Mouse (Mus musculus): ENCODE data around the gene Utp11.
A peak's percentile ranks its signal among the peaks of the same experiment; 100 is the strongest.

The Utp11 gene

GRCm38 (mm10) chr4:124704797-124705474 is 11.5 kb upstream of the Utp11 start:
- no peak for DNase-seq (ENCODE audit: low spot score in 2 of 2)

DNA sequence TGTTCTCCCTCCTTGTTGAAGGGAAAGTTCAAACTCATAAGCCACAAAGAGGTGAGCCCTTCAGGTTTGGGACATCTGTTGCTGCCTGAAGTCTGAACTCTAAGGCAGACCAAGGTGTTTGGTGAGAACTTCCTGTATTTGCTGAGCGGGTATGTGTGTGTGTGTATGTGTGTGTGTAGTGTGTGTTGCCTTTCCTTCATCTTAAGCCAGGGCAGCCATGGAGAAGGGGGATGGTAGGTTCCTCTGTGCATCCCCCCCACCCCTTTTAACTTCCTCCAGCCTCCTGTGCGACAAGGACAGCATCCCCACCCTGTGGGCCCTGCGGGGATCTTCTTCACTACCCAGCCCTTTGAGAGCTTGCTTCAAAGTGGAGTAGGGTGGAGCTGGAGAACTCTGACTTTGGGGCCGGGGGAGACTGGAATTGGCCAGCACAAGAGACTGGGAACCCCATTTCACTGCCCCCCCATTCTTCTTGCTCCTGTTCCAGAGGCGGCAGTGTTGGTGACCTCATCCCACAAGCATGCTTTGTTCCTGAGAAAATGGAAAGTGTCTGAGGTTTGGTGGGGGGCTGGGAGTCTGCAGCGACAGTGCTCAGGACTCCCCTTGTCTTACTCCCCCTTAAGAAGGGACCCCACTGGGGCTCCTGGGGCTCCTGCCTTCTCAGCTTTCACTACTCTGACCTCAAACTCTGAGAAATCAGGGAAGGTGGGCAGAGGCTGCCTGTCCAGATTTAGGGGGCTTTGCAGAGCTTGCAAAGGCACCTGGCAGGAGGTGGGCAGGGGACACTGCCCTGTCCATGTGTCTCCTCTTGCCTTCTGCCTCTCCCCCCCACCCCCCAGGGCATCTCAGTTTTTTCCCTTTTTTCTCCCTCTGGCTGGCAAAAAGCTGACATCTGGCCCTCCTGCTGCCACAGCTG is 10.7 kb upstream of the Utp11 start:
- no peak for DNase-seq (ENCODE audit: low spot score in 2 of 2)

GRCm38 (mm10) chr4:124703406-124703805 is 10.0 kb upstream of the Utp11 start:
- no peak for DNase-seq (ENCODE audit: low spot score in 2 of 2)

GRCm38 (mm10) chr4:124701916-124702315 is 8.5 kb upstream of the Utp11 start:
- DNase-seq (ENCODE audit: low spot score in 2 of 2): no peak

DNA sequence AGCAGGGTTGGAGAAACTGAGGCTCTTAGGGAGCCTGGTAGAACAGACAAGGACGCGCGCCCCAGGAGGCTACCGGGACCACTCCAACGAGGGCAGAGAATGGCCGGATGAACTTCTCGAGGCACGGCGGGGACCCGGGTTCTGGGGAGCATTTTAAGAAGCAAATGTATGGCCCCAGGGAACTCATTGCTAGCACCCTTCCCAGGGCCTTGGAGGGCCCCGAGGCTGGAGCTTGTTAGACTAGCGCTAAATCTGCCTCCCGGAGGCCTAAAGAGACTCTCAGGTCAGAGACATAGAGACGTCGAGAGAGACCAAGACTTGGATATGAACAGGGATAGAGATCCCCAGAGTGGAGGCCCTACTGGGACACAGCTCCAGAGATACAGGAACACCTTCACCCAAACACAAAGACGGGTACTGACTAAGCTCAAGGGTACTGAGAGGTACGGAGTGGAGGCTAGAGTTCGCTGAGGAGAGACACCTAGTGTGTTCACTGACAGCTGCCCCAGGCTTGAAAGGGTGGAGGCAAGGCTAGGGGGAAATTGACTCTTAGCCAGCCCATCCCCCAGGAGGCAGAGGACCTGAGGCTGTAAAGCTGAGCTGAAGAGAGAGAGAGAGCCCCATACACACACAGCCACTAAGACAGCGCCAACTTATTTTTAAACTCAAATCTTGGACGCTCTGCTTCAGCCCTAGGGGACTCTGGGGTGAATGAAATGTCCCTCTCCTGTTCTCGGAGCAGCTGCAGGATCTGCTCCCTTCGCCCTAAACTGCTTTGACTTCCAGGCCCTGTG is 7.8 kb upstream of the Utp11 start:
- no peak for DNase-seq (ENCODE audit: low spot score in 2 of 2)

DNA sequence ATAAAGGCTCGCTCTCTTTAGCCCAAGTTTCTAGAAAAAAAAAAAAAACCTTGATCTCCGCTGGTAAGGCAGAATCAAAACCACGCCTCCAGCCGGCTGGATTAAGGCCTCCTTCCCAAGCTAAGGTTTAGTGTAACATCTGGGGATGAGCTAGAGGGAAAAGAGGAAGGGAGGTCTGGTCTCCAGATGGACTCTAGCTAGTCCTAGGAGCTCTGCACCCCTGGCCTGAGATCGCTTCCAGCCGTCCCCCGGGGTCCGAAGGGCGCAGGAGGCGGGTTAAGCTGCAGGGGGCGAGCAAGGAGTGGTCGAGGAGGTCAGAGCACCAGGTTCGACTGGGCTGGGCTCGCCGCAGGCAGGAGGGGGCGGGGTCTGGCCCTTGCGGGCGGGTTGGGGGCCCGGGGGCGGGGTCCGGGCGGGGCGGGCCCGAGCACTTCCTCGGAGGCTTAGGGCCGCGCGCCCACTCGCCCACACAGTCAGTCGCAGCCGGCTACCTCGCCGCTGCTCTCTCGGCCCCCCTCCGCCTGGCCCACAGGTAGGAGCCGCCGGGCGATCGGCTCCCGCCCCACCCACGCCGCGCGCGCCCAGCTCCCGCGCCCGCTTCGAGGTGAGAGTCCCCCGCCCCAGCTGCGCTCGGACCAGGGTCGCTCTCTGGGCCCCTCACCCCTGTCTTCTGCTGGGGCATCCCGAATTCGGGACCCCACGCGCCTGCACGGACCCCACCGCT is 7.0 kb upstream of the Utp11 start, which contains the start of gene Fhl3:
Gene Fhl3, plus strand, starts transcription at position 454 of the 724 bp plus-strand sequence.
- no peak for DNase-seq (ENCODE audit: low spot score in 2 of 2)

DNA sequence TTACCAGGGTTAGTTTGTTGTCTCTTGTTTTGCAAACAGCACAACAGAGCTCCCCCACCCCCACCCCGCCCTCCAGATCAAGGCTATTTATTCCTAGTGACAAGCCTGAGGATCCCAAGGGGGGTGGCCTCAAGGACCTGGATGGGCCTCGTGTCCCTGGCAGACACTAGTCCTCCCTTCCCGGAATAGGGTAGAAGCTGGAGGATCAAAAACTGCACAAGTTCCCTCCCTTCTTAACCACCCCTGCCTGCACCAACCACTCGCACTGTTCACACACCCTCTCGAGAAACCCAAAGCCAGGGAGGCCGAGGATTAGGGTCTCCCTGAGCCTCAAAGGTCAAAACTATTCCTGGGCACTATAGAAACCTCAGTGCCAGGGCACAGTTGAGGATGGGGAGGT is 6.4 kb upstream of the Utp11 start:
- DNase-seq (ENCODE audit: low spot score in 2 of 2): no peak

DNA sequence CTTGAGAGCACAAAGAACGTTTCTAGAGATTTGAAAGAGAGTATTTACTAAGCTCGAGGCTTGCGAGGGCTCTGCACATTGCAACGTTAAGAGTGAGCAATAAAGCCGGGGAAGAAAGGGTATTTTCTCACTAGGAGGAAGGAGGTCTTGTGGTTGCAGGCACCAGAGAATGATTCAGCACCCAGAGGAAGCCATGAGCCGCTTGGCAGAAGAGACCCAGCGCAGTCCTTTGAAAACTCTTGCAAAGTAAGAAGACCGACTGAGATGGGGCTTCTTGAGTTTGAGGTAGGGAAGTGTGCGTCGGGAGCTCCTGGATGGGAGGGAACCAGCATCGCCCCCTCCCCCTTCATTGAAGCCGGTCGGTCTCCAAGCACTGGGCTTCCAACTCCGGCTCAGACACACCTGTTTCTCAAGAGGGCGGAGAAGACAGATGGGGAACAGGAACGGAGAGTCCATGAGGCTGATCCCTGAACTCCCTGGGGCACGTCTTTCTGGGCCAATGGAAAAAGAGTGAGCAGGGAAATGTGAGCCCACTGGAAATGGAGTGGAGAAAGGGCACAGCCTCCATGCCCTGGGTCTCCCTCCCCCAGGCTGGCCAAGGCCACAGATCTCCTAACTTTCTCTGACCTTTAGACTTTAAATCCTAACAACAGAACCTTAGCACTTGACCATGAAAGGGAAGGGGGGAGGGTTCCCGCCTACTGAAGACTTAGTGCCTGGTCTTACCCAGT is 2.6 kb upstream of the Utp11 start:
- no peak for DNase-seq (ENCODE audit: low spot score in 2 of 2)

- no peak for DNase-seq (ENCODE audit: low spot score in 2 of 2)
These were observed 1.2 kb upstream of the Utp11 start for GRCm38 (mm10) chr4:124694572-124694971.

DNA sequence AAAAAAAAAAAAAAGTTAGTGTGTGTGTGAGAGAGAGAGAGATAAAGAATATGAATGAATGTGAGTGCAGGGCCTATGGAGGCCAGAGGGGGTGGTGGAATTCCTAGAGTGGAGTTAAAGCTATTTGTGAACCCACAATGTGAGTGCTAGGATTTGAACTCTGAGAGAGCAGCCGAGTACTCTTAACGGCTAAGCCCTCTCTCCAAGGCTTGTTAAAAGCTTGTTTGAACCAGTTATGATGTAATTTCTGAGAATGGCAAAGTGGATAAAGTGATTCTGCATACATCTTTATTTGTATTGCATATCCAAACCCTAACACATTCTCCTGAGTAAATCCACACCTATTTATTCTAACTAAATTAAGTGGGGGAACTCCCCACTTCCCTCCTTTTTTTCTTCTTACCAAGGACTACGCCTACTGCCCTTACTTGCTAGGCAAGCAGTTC is 961 bp downstream of the Utp11 start:
- DNase-seq (ENCODE audit: low spot score in 2 of 2): no peak

DNA sequence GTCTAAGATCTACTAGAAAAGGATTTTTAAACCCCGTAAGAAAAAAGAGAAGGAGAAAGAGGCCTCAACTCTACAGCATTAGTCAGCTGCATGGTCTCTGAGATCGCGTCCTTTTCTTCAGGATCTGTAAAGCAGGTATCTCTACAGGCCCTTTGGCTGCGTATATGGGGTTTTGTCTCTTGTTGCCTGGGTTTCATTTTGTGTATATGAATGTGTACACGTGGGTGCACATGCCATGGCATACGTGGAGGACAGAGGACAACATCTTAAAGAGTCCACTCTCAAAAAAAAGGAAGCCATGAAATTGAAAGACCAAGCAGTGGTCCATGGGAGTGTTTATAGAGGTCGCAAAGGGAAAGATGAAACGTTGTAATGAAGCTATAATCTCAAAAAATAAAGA is 1.9 kb downstream of the Utp11 start:
- no peak for DNase-seq (ENCODE audit: low spot score in 2 of 2)

DNA sequence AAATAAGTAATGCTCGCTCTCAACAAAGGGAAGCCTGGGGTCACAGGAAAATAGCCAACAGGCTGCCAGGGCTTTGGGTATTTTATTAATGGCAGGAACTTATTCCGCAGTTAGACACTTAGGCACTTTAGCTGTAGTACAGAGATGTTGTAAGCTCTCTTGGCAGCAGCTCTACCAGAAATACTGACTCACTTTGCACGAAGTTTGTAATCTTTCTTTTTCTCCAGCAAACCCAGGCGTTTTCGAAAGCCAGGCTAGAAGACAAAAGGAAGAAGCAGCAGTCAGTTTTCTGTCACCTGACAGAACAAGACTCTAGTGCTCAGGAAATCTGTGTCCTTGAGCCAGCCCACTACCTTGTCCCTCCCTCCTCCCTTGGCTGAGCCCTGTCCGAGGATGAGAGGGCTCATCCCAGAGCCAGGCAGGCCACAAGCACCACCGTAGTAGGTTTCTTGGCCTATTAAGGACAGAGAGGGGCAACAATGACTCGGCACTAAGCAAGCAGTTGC is 7.5 kb downstream of the Utp11 start:
- no peak for DNase-seq (ENCODE audit: low spot score in 2 of 2)

DNA sequence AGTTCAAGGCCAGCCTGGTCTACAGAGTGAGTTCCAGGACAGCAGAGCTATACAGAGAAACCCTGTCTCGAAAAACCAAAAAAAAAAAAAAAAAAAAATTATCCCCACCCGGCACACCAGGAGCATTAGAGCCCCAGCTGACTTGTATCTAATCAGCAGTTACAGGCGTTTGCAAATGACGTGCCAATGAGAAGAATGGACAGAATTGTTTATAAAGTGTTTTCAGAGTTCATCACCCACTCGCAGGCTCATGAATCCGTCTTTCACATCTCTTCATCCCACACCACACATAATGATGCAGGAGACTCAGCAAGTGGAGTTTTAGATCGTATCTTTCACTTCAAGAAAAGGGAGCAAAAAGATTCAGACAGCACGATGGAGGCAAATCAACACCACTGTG is 7.9 kb downstream of the Utp11 start:
- DNase-seq (ENCODE audit: low spot score in 2 of 2): no peak

GRCm38 (mm10) chr4:124685004-124685403 is 8.4 kb downstream of the Utp11 start:
- DNase-seq (ENCODE audit: low spot score in 2 of 2): no peak

GRCm38 (mm10) chr4:124683474-124683873 is 9.9 kb downstream of the Utp11 start:
- no peak for DNase-seq (ENCODE audit: low spot score in 2 of 2)

DNA sequence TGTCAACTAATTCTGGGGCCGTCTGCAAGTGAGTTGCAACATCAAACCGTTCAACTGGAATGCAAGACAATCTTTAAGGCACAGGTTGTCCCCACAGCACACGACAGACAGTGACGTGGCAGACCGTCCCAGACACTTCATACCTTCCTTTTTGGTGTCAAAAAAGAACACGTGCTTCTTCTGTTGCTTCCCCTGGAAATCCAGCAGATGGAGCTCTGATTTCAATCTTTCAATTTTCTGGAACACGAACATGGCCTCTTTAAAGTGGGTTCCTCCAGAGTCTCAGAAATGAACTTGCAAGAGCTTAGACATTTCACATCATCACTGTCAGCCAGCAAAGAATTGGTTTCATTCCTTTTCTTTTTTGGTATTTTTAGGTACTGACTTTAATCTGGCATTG is 11.1 kb downstream of the Utp11 start:
- DNase-seq (ENCODE audit: low spot score in 2 of 2): no peak

GRCm38 (mm10) chr4:124675958-124676357 is 17.4 kb downstream of the Utp11 start:
- no peak for DNase-seq (ENCODE audit: low spot score in 2 of 2)

DNA sequence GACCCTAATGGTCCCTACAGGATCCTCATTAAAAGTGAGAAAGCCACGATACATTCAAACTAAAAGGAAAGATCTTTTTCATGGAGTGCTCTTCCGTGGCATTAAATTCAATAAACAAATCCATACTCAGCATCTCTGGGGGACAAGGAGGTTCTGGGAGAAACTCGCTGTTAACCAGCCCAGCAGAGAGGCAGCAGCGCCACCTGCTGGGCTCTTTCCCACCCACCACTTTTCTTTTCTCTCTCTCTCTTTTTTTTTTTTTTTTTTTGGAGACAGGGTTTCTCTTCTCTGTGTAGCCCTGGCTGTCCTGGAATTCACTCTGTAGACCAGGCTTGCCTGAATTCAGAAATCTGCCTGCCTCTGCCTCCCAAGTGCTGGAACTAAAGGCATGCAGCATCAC is 18.4 kb downstream of the Utp11 start:
- DNase-seq (ENCODE audit: low spot score in 2 of 2): peak; percentile 42 to 78

- no peak for DNase-seq (ENCODE audit: low spot score in 2 of 2)
These were observed 18.9 kb downstream of the Utp11 start for GRCm38 (mm10) chr4:124674334-124675032.

Measured in frontal cortex, postnatal 36 days (tissue).